Mouse (Mus musculus): ENCODE results near the gene Peg12. TPM values are rescaled to one million over a fixed set of nuclear protein-coding genes. Genes with fewer than 3 reads are reported as not detected.

The Peg12 gene
- under 1 TPM; 0.08 to 0.44 TPM for polyA plus RNA-seq (2017; shearing (Covaris generic))

GRCm38 (mm10) chr7:62463878-62464755 is at the start of gene Peg12:
TSS of gene Peg12 (minus strand) at chr7:62464510.

GRCm38 (mm10) chr7:62419493-62420360 is 44.6 kb downstream of the Peg12 start, which contains the start of gene Mkrn3:
TSS of gene Mkrn3 (minus strand) at chr7:62420139.

Other genes with a start within 250 kb of the Peg12 start
- gene Ndn, start 117.9 kb downstream of the Peg12 start, polyA plus RNA-seq (2017; shearing (Covaris generic)): not detected
- not detected for gene Magel2, start 87.5 kb downstream of the Peg12 start, polyA plus RNA-seq (2017; shearing (Covaris generic))
- gene Mkrn3, start 44.4 kb downstream of the Peg12 start, polyA plus RNA-seq (2017; shearing (Covaris generic)): under 1 TPM in 1 of 2 experiments, not detected in 1; 0.58 TPM

Data from activated CD4-positive, CD25-positive, alpha-beta regulatory T cell (primary cell).